Mouse (Mus musculus) stomach, postnatal 0 days (tissue): ENCODE measurements around the gene 9130213A22Rik.
A peak's percentile ranks its signal among the peaks of the same experiment; 100 is the strongest.

Experiments used
- CTCF ChIP-seq: IDR thresholded peaks from 2 replicates; pipeline ENCODE4 v1.5.1; 2016; ENCODE audit warnings: antibody characterized with exemption, low read depth, mild to moderate bottlenecking, moderate library complexity
- EP300 ChIP-seq: optimal IDR thresholded peaks from 2 replicates; pipeline ENCODE3; 2016; ENCODE audit warnings: antibody characterized with exemption

- TF ChIP-seq CTCF = peak; percentile 80
- no peak for TF ChIP-seq EP300
Observed at GRCm38 (mm10) chr11:69122336-69122951, at the start of gene 9130213A22Rik.
